Mouse (Mus musculus): ENCODE results near the gene Rnf220.

DNA sequence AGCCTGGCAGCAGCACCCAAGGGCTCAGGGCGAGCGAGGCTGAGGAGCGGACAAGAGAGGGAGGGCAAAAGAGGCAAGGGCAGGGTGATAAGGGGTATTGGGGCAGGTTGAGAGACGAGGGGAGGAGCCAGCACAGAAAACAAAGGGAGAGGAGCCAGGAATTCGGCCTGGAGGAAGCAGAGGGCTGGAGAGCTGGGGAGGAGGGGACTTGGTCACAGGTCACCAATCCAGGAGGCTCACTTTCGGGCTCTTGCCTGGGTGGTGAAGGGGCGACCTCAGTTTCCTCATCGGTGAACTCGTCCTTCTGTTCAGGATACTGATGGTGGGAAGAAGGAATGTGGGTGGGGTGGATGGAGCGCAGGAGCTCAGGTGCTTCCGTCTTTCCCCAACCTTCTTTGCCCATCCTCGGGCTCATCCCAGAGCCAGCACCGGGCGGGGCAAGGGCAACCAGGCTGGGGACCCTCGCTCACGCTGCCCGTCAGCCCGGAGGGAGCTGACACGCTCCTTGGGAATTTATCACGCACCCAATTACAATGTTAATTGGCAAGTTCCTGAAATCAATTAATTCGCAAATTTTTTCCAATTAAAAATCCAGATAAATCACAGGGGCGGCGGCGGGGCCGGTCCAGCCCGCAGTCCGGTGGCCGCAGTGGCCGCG lies 193.1 kb downstream of the Rnf220 start:
- TF ChIP-seq CTCF (conservative IDR thresholded peaks at IDR 0.05; ENCODE audit: low read length) (no peak), POU5F1 (IDR thresholded peaks at IDR 0.05; ENCODE audit: borderline replicate concordance, low read length) (no peak)
